Mouse (Mus musculus): ENCODE data around the gene Mon1a. TPM values are rescaled to one million over a fixed set of nuclear protein-coding genes. Genes with fewer than 3 reads are reported as not detected.
A peak's percentile ranks its signal among the peaks of the same experiment; 100 is the strongest.

Mon1a gene
- polyA plus RNA-seq (2011; ENCODE audit: insufficient read length, low read depth, missing spikeins) = 6.4 and 8.7 TPM in 2 replicates

DNA sequence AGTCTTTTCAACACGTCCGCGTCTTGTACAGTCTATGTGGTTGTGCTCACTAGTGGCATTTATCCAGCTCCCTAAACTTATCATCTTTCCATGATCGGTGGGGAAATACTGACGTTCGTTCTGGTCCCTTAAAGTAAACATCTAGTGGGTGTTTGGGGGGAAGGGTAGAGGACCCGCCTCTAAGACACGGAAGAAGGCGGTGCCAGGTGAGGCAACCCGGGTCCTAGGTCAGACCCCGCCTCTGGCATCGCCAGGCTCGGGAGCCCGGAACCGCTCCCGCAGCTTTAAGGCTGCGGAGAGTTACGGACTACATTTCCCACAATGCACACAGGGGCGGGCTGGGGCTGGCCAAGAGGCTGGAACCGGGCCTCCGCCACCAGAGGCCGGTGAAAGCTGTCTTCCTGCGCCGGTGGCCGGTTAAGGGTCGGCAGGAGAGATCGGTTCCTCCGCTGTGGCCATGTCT, at the start of gene Mon1a:
Gene Mon1a, plus strand, starts transcription at position 348 of the 463 bp plus-strand sequence.
- peak within 1 kb of the TSS; percentile 86 for H3K4me3 ChIP-seq (ENCODE audit: insufficient read depth, low read length)
- H3K4me1 ChIP-seq (ENCODE audit: control insufficient read depth, insufficient read depth, low read length) = no peaks in the 10 kb centered on the region
- TF ChIP-seq CTCF (IDR thresholded peaks at IDR 0.05; ENCODE audit: borderline replicate concordance, insufficient read depth, low read length) (no peak), POLR2A (IDR thresholded peaks at IDR 0.05; ENCODE audit: low read depth, low read length) (peak; percentile 70)
- H3K27ac ChIP-seq (ENCODE audit: insufficient read depth, low read length) = no peak within 1 kb of the TSS

DNA sequence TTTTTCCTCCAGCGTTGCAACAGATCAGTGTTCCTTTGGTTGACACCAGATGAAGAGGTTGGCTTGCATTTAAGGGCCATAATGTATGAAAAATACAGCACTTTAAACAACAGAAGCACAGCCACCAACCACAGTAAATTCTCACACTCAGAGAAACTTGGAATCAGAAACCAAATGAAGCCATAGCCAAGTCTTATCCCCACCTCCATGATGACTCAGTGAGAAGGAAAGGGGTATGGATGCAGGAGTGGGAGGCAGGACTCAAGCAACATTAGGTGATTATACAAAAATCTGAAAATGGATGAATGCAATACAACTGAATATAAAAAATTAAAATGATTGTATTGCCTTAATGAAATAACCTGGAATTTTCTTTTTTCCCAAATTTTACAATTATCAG, 49.1 kb upstream of the Mon1a start:
- H3K4me1 ChIP-seq (ENCODE audit: control insufficient read depth, insufficient read depth, low read length) = no peaks in the 10 kb centered on the region
- H3K4me3 ChIP-seq (ENCODE audit: insufficient read depth, low read length) = no peak overlapping the region
- no peak overlapping the region for H3K27ac ChIP-seq (ENCODE audit: insufficient read depth, low read length)
- TF ChIP-seq POLR2A (IDR thresholded peaks at IDR 0.05; ENCODE audit: low read depth, low read length) = no peak
- TF ChIP-seq CTCF (IDR thresholded peaks at IDR 0.05; ENCODE audit: borderline replicate concordance, insufficient read depth, low read length) = no peak

DNA sequence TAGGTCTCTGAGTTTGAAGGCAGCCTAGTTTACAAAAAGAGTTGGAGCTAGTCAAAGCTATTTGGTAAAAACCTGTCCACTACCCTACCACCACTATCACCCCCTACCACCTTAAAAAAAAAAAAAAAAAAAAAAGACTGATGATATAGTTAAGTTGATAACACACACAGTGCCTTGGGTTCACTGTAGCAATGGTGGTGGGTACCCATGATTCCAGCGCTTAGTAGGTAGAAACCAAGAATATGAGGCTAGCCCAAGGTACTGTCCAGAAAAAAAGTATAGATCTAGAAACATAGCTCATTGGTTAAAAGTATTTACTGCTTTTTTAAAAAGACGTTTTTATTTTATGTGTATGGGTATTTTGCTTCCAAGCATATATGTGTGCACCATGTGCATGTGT, 45.2 kb upstream of the Mon1a start:
- Histone ChIP-seq H3K27ac (ENCODE audit: insufficient read depth, low read length) (no peak overlapping the region), H3K4me1 (ENCODE audit: control insufficient read depth, insufficient read depth, low read length) (no peaks in the 10 kb centered on the region), H3K4me3 (ENCODE audit: insufficient read depth, low read length) (no peak overlapping the region)
- TF ChIP-seq CTCF (IDR thresholded peaks at IDR 0.05; ENCODE audit: borderline replicate concordance, insufficient read depth, low read length) (no peak), POLR2A (IDR thresholded peaks at IDR 0.05; ENCODE audit: low read depth, low read length) (no peak)

DNA sequence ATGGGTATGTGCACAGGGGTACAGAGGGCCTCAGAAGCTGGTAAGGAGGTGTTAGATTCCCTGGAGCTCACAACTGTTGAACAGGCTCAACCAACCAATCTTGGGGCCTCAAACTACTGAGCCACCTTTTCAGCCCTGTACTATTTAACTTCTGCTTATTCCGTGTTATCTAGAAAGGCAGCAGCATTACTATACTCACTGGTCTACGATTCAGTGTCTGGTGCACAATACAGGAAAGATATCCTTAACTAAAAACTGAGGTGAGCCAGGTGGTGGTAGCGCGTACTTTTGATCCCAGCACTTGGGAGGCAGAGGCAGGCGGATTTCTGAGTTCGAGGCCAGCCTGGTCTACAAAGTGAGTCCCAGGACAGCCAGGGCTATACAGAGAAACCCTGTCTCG, 39.0 kb upstream of the Mon1a start:
- Histone ChIP-seq H3K4me1 (ENCODE audit: control insufficient read depth, insufficient read depth, low read length) (no peaks in the 10 kb centered on the region), H3K4me3 (ENCODE audit: insufficient read depth, low read length) (no peak overlapping the region), H3K27ac (ENCODE audit: insufficient read depth, low read length) (no peak overlapping the region)
- TF ChIP-seq POLR2A (IDR thresholded peaks at IDR 0.05; ENCODE audit: low read depth, low read length) = no peak
- no peak for TF ChIP-seq CTCF (IDR thresholded peaks at IDR 0.05; ENCODE audit: borderline replicate concordance, insufficient read depth, low read length)

DNA sequence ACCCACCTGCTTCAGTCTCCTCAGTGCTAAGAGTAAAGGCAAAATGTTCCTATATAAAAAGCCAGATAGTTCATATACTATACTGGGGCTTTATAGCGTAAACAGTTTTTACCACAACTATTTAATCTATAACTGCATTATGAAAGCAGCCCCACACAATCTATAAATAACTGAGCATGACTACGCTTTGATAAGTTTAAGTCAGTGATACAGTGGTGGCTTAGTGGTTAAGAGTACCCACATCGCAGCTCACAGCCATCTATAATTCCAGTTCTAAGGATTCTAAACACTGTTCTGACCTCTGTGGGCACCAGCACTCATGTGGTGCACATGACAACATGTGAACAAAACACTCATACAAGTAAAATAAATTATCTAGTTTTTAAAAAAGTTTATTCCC, 29.6 kb upstream of the Mon1a start:
- TF ChIP-seq POLR2A (IDR thresholded peaks at IDR 0.05; ENCODE audit: low read depth, low read length) (no peak), CTCF (IDR thresholded peaks at IDR 0.05; ENCODE audit: borderline replicate concordance, insufficient read depth, low read length) (no peak)
- Histone ChIP-seq H3K27ac (ENCODE audit: insufficient read depth, low read length) (no peak overlapping the region), H3K4me3 (ENCODE audit: insufficient read depth, low read length) (no peak overlapping the region), H3K4me1 (ENCODE audit: control insufficient read depth, insufficient read depth, low read length) (no peaks in the 10 kb centered on the region)

DNA sequence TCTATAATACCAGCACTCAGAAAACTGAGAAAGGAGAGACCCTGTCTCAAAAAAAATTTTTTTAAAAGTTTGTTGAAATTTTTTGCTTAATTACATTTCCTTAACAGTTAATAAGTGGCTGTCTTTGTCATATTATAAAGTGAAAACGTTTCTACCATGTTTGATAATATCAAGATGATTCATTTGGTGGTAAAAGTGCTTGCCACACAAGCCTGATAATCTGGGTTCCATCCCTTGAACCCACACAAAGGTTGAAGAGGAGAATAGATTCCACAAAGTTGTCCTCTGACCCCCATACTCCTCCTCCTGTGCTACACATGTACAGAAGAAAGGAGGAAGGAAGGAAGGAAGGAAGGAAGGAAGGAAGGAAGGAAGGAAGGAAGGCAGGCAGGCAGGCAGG, 23.5 kb upstream of the Mon1a start:
- Histone ChIP-seq H3K4me1 (ENCODE audit: control insufficient read depth, insufficient read depth, low read length) (no peaks in the 10 kb centered on the region), H3K27ac (ENCODE audit: insufficient read depth, low read length) (no peak overlapping the region), H3K4me3 (ENCODE audit: insufficient read depth, low read length) (no peak overlapping the region)
- TF ChIP-seq POLR2A (IDR thresholded peaks at IDR 0.05; ENCODE audit: low read depth, low read length) (no peak), CTCF (IDR thresholded peaks at IDR 0.05; ENCODE audit: borderline replicate concordance, insufficient read depth, low read length) (no peak)

- TF ChIP-seq CTCF (IDR thresholded peaks at IDR 0.05; ENCODE audit: borderline replicate concordance, insufficient read depth, low read length) (no peak), POLR2A (IDR thresholded peaks at IDR 0.05; ENCODE audit: low read depth, low read length) (no peak)
- H3K27ac ChIP-seq (ENCODE audit: insufficient read depth, low read length) = no peak overlapping the region
- no peak overlapping the region for H3K4me3 ChIP-seq (ENCODE audit: insufficient read depth, low read length)
- H3K4me1 ChIP-seq (ENCODE audit: control insufficient read depth, insufficient read depth, low read length) = no peaks in the 10 kb centered on the region
Observed at GRCm38 (mm10) chr9:107866081-107866480, 21.9 kb upstream of the Mon1a start.

DNA sequence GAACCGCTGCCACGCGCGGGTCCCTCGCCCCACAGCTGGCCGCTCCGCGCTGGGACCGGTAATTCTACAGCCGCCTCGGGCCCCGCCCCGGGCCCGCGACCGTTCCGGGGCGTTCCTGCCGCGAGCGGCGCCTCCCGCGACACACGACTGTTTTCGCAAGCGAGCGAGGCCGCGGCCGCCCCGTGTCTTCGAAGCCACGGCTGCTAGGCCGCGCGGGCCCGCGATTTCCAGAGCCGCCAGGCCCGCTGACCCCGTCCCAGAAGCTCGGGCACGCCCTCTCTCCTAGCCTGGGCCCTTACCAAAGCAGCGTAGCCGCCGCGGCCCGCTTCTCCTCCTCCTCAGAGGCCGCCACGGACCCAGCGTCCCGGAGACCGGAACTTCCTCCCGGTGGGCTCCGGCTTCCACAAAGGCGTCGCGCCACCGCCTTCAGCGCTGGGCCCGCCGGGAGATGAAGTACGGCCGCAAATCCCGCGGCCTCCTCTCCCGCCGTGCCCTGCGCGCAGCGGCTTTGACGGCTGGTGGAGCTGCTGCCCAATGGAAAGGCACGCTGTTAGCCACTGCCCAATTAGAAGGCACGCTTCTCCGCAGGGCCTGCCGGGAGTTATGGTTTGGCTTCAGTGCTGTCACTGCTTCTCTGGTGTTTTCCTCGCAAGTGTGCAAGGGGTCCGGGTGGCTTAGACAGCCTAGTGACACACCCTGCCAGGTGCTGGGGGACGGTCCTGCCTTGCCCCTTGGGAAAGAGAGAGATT, 15.4 kb upstream of the Mon1a start:
- Histone ChIP-seq H3K4me1 (ENCODE audit: control insufficient read depth, insufficient read depth, low read length) (peaks cover 3% of the 10 kb centered on the region; the same call in 1 of the 2 replicates), H3K27ac (ENCODE audit: insufficient read depth, low read length) (peak overlapping the region; percentile 84), H3K4me3 (ENCODE audit: insufficient read depth, low read length) (peak overlapping the region; percentile 100)
- peak; percentile 83 for TF ChIP-seq POLR2A (IDR thresholded peaks at IDR 0.05; ENCODE audit: low read depth, low read length)
- TF ChIP-seq CTCF (IDR thresholded peaks at IDR 0.05; ENCODE audit: borderline replicate concordance, insufficient read depth, low read length) = no peak

GRCm38 (mm10) chr9:107873137-107873536, 14.8 kb upstream of the Mon1a start, which contains the start of gene Rbm6:
Gene Rbm6, minus strand, starts transcription at chr9:107873237.
- H3K27ac ChIP-seq (ENCODE audit: insufficient read depth, low read length) = peak within 1 kb of the TSS; percentile 84
- TF ChIP-seq POLR2A (IDR thresholded peaks at IDR 0.05; ENCODE audit: low read depth, low read length) (no peak), CTCF (IDR thresholded peaks at IDR 0.05; ENCODE audit: borderline replicate concordance, insufficient read depth, low read length) (no peak)
- peaks cover 3% of the 10 kb centered on the region; the same call in 1 of the 2 replicates for H3K4me1 ChIP-seq (ENCODE audit: control insufficient read depth, insufficient read depth, low read length)
- H3K4me3 ChIP-seq (ENCODE audit: insufficient read depth, low read length) = peak within 1 kb of the TSS; percentile 100

DNA sequence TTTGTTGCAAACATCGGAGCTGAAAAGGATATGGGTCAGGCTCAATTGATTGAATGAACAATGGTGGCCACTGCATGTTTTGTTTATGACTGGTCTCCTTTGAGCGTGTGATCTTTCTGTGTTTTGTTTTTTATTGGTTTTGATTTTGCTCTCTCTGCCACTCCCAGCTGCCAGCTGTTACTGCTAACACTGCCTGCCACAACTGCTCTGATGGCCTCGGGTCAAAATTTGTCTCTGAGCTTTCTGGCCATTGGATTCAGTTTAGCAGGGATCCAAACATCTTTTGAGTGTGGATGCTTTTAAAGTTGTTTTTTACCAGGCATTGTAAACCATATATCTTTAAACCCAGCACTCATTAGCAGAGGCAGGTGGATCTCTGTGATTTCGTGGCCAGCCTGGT, 7.5 kb upstream of the Mon1a start:
- Histone ChIP-seq H3K4me1 (ENCODE audit: control insufficient read depth, insufficient read depth, low read length) (no peaks in the 10 kb centered on the region), H3K27ac (ENCODE audit: insufficient read depth, low read length) (no peak overlapping the region), H3K4me3 (ENCODE audit: insufficient read depth, low read length) (no peak overlapping the region)
- TF ChIP-seq CTCF (IDR thresholded peaks at IDR 0.05; ENCODE audit: borderline replicate concordance, insufficient read depth, low read length) (no peak), POLR2A (IDR thresholded peaks at IDR 0.05; ENCODE audit: low read depth, low read length) (no peak)

Data from embryonic fibroblast, embryonic 13.5 days (primary cell).